8 mouse cellular contexts compared by ENCODE assay signal in genomic region chr11:117877917-117878745, GRCm38 (mm10). TPM values are rescaled to one million over a fixed set of nuclear protein-coding genes. Genes with fewer than 3 reads are reported as not detected.
DNase-seq lines count a peak whose midpoint lies in the region; ATAC-seq and TF ChIP-seq lines count a peak whose summit lies in the region.

No protein-coding gene starts in this region.

- intact Hi-C loops in gastrocnemius, postnatal 36 days (cut with DNase I), result no loop called here

- peaks cover 69% of the 10 kb centered on the region for H3K27me3 ChIP-seq in G1E (ENCODE audit: insufficient read depth, low read length)
- H3K27me3 ChIP-seq in kidney, embryonic 15.5 days, result no peaks in the 10 kb centered on the region
- peaks cover 36% of the 10 kb centered on the region for H3K27me3 ChIP-seq in liver, embryonic 15.5 days
- H3K27me3 ChIP-seq in neural tube, embryonic 14.5 days (ENCODE audit: control insufficient read depth, insufficient read depth, low read length), result no peaks in the 10 kb centered on the region

- H3K27ac ChIP-seq in kidney, embryonic 15.5 days, result peak overlapping the region; percentile 72
- H3K27ac ChIP-seq in liver, embryonic 15.5 days (replicated peaks), result peak overlapping the region; percentile 75
- H3K27ac ChIP-seq in neural tube, embryonic 14.5 days (ENCODE audit: low read depth, low read length), result peak overlapping the region; percentile 49; the same call in 1 of the 2 replicates

- H3K36me3 ChIP-seq in G1E (replicated peaks), result no peaks in the 10 kb centered on the region
- H3K36me3 ChIP-seq in kidney, embryonic 15.5 days, result no peaks in the 10 kb centered on the region
- no peaks in the 10 kb centered on the region for H3K36me3 ChIP-seq in liver, embryonic 15.5 days (replicated peaks)
- no peaks in the 10 kb centered on the region for H3K36me3 ChIP-seq in neural tube, embryonic 14.5 days (ENCODE audit: control insufficient read depth, insufficient read depth, low read length)

- no peak for TF ChIP-seq CTCF in G1E (IDR thresholded peaks at IDR 0.05; ENCODE audit: low read depth, low read length)

- peaks cover 20% of the 10 kb centered on the region for H3K4me1 ChIP-seq in G1E (ENCODE audit: insufficient read depth, low read depth, low read length)
- peaks cover 75% of the 10 kb centered on the region for H3K4me1 ChIP-seq in kidney, embryonic 15.5 days
- peaks cover 46% of the 10 kb centered on the region for H3K4me1 ChIP-seq in liver, embryonic 15.5 days (replicated peaks)
- peaks cover 10% of the 10 kb centered on the region for H3K4me1 ChIP-seq in neural tube, embryonic 14.5 days (ENCODE audit: control insufficient read depth, insufficient read depth, low read length)

- DNase-seq in gastrocnemius, postnatal 10 days, result peak; percentile 59
- DNase-seq in gastrocnemius, postnatal 36 days, result no peak
- peak; percentile 51 for DNase-seq in G1E (ENCODE audit: low spot score)
- DNase-seq in embryo, embryonic 9.5 days (ENCODE audit: extremely low spot score), result no peak

- no peaks in the 10 kb centered on the region for H3K9me3 ChIP-seq in G1E (replicated peaks)
- H3K9me3 ChIP-seq in kidney, embryonic 15.5 days (replicated peaks), result no peaks in the 10 kb centered on the region
- H3K9me3 ChIP-seq in liver, embryonic 15.5 days (replicated peaks), result no peaks in the 10 kb centered on the region
- H3K9me3 ChIP-seq in neural tube, embryonic 14.5 days (ENCODE audit: control insufficient read depth, low read length), result no peaks in the 10 kb centered on the region

- peak overlapping the region; percentile 33 for H3K4me2 ChIP-seq in kidney, embryonic 15.5 days
- peak overlapping the region; percentile 35 for H3K4me2 ChIP-seq in liver, embryonic 15.5 days
- H3K4me2 ChIP-seq in neural tube, embryonic 14.5 days (ENCODE audit: low read depth, low read length), result peak overlapping the region; percentile 34

- peak; percentile 48 for ATAC-seq in G1E (ENCODE audit: extremely low read depth, insufficient number of reproducible peaks, low FRiP score, poor library complexity, severe bottlenecking)
- ATAC-seq in granulocyte monocyte progenitor cell, adult 5-6 weeks (replicated peaks; ENCODE audit: poor library complexity, severe bottlenecking), result peak; percentile 26
- peak; percentile 57 for ATAC-seq in kidney, embryonic 15.5 days (replicated peaks; ENCODE audit: low FRiP score)
- ATAC-seq in liver, embryonic 15.5 days (ENCODE audit: insufficient read depth), result peak; percentile 57
- ATAC-seq in neural tube, embryonic 14.5 days (ENCODE audit: low read depth), result peak; percentile 75

- H3K4me3 ChIP-seq in G1E (ENCODE audit: low read depth, low read length), result no peak overlapping the region
- no peak overlapping the region for H3K4me3 ChIP-seq in kidney, embryonic 15.5 days (replicated peaks)
- H3K4me3 ChIP-seq in liver, embryonic 15.5 days (replicated peaks), result no peak overlapping the region
- H3K4me3 ChIP-seq in neural tube, embryonic 14.5 days (ENCODE audit: low read depth, low read length), result no peak overlapping the region

- H3K9ac ChIP-seq in kidney, embryonic 15.5 days, result 0 out of 2 replicates have a peak overlapping the region, but pooled peaks have one; percentile 21
- no peak overlapping the region for H3K9ac ChIP-seq in liver, embryonic 15.5 days
- no peak overlapping the region for H3K9ac ChIP-seq in neural tube, embryonic 14.5 days (replicated peaks; ENCODE audit: low read depth, low read length)

- WGBS in kidney, embryonic 15.5 days, result 27% methylated on average over 13 of the region's 13 CpGs
- WGBS in liver, embryonic 15.5 days (ENCODE audit: insufficient replicate concordance), result 7% methylated on average over 13 of the region's 13 CpGs
- WGBS in neural tube, embryonic 14.5 days, result 17% methylated on average over 13 of the region's 13 CpGs

RNA-seq across cellular contexts. Expression of gene Tha1, which starts 4.8 kb away (rescaled TPM):
- total RNA-seq in gastrocnemius, postnatal 10 days (2021), result 1 to 10 TPM; 4.7 to 5.6 TPM
- total RNA-seq in gastrocnemius, postnatal 36 days (2021), result 1 to 10 TPM; 4.3 to 5.2 TPM
- not detected in 2 replicates for total RNA-seq in G1E (2014; fragmentation: Nextera tagmentation)
- not detected in 2 replicates for total RNA-seq in G1E (2017)
- not detected in 2 replicates for polyA plus RNA-seq in G1E (2012)
- total RNA-seq in granulocyte monocyte progenitor cell, adult 5-6 weeks (2014; fragmentation: Nextera tagmentation), result 1.2 and 6.5 TPM in 2 replicates
- total RNA-seq in granulocyte monocyte progenitor cell, adult 5-6 weeks (2017), result 0.10 and 2.9 TPM in 2 replicates
- polyA plus RNA-seq in kidney, embryonic 15.5 days (2015; fragmentation: Nextera tagmentation; extraction: Ambion mirVana), result 5.3 TPM in 2 replicates
- polyA plus RNA-seq in liver, embryonic 15.5 days (2015; fragmentation: Nextera tagmentation; extraction: Ambion mirVana), result 1.6 and 1.8 TPM in 2 replicates
- polyA plus RNA-seq in neural tube, embryonic 14.5 days (2014; fragmentation: Nextera tagmentation; extraction: Ambion mirVana), result 3.8 and 4.2 TPM in 2 replicates

RNA-seq across cellular contexts. Expression of gene Tmem235, which starts 17.6 kb away (rescaled TPM):
- total RNA-seq in gastrocnemius, postnatal 10 days (2021), result not detected
- not detected for total RNA-seq in gastrocnemius, postnatal 36 days (2021)
- total RNA-seq in G1E (2014; fragmentation: Nextera tagmentation), result not detected in 2 replicates
- 0.12 TPM in 1 of 2 replicates, not detected in the other for total RNA-seq in G1E (2017)
- polyA plus RNA-seq in G1E (2012), result not detected in 2 replicates
- total RNA-seq in granulocyte monocyte progenitor cell, adult 5-6 weeks (2014; fragmentation: Nextera tagmentation), result not detected in 2 replicates
- total RNA-seq in granulocyte monocyte progenitor cell, adult 5-6 weeks (2017), result not detected in 2 replicates
- polyA plus RNA-seq in kidney, embryonic 15.5 days (2015; fragmentation: Nextera tagmentation; extraction: Ambion mirVana), result not detected in 2 replicates
- not detected in 2 replicates for polyA plus RNA-seq in liver, embryonic 15.5 days (2015; fragmentation: Nextera tagmentation; extraction: Ambion mirVana)
- 0.15 TPM in 1 of 2 replicates, not detected in the other for polyA plus RNA-seq in neural tube, embryonic 14.5 days (2014; fragmentation: Nextera tagmentation; extraction: Ambion mirVana)

RNA-seq across cellular contexts. Expression of gene Birc5, which starts 29.1 kb away (rescaled TPM):
- total RNA-seq in gastrocnemius, postnatal 10 days (2021), result 10 to 100 TPM; 11.4 to 13.2 TPM
- total RNA-seq in gastrocnemius, postnatal 36 days (2021), result under 1 TPM; 0.74 to 0.84 TPM
- total RNA-seq in G1E (2014; fragmentation: Nextera tagmentation), result 82.6 and 131 TPM in 2 replicates
- total RNA-seq in G1E (2017), result 228 and 241 TPM in 2 replicates
- 149 and 184 TPM in 2 replicates for polyA plus RNA-seq in G1E (2012)
- 93.9 and 128 TPM in 2 replicates for total RNA-seq in granulocyte monocyte progenitor cell, adult 5-6 weeks (2014; fragmentation: Nextera tagmentation)
- 200 and 221 TPM in 2 replicates for total RNA-seq in granulocyte monocyte progenitor cell, adult 5-6 weeks (2017)
- polyA plus RNA-seq in kidney, embryonic 15.5 days (2015; fragmentation: Nextera tagmentation; extraction: Ambion mirVana), result 310 and 329 TPM in 2 replicates
- 306 and 347 TPM in 2 replicates for polyA plus RNA-seq in liver, embryonic 15.5 days (2015; fragmentation: Nextera tagmentation; extraction: Ambion mirVana)
- polyA plus RNA-seq in neural tube, embryonic 14.5 days (2014; fragmentation: Nextera tagmentation; extraction: Ambion mirVana), result 14.9 and 26.1 TPM in 2 replicates

RNA-seq across cellular contexts. Expression of gene Tk1, which starts 52.2 kb away (rescaled TPM):
- 10 to 100 TPM; 14.3 to 20.5 TPM for total RNA-seq in gastrocnemius, postnatal 10 days (2021)
- 1 to 10 TPM; 4.5 TPM for total RNA-seq in gastrocnemius, postnatal 36 days (2021)
- 63.5 and 75.8 TPM in 2 replicates for total RNA-seq in G1E (2014; fragmentation: Nextera tagmentation)
- 73.2 and 85.0 TPM in 2 replicates for total RNA-seq in G1E (2017)
- polyA plus RNA-seq in G1E (2012), result 51.3 and 77.0 TPM in 2 replicates
- total RNA-seq in granulocyte monocyte progenitor cell, adult 5-6 weeks (2014; fragmentation: Nextera tagmentation), result 198 and 208 TPM in 2 replicates
- total RNA-seq in granulocyte monocyte progenitor cell, adult 5-6 weeks (2017), result 90.8 and 105 TPM in 2 replicates
- 127 and 128 TPM in 2 replicates for polyA plus RNA-seq in kidney, embryonic 15.5 days (2015; fragmentation: Nextera tagmentation; extraction: Ambion mirVana)
- 136 and 138 TPM in 2 replicates for polyA plus RNA-seq in liver, embryonic 15.5 days (2015; fragmentation: Nextera tagmentation; extraction: Ambion mirVana)
- 6.8 and 12.0 TPM in 2 replicates for polyA plus RNA-seq in neural tube, embryonic 14.5 days (2014; fragmentation: Nextera tagmentation; extraction: Ambion mirVana)

RNA-seq across cellular contexts. Expression of gene Afmid, which starts 52.4 kb away (rescaled TPM):
- total RNA-seq in gastrocnemius, postnatal 10 days (2021), result 1 to 10 TPM; 5.1 to 5.3 TPM
- 1 to 10 TPM; 2.7 to 3.0 TPM for total RNA-seq in gastrocnemius, postnatal 36 days (2021)
- total RNA-seq in G1E (2014; fragmentation: Nextera tagmentation), result 8.1 and 23.0 TPM in 2 replicates
- total RNA-seq in G1E (2017), result 6.4 and 6.9 TPM in 2 replicates
- 3.5 and 3.7 TPM in 2 replicates for polyA plus RNA-seq in G1E (2012)
- 7.5 and 9.0 TPM in 2 replicates for total RNA-seq in granulocyte monocyte progenitor cell, adult 5-6 weeks (2014; fragmentation: Nextera tagmentation)
- 1.4 and 1.9 TPM in 2 replicates for total RNA-seq in granulocyte monocyte progenitor cell, adult 5-6 weeks (2017)
- polyA plus RNA-seq in kidney, embryonic 15.5 days (2015; fragmentation: Nextera tagmentation; extraction: Ambion mirVana), result 3.9 and 6.7 TPM in 2 replicates
- polyA plus RNA-seq in liver, embryonic 15.5 days (2015; fragmentation: Nextera tagmentation; extraction: Ambion mirVana), result 11.8 and 12.0 TPM in 2 replicates
- 5.0 and 6.9 TPM in 2 replicates for polyA plus RNA-seq in neural tube, embryonic 14.5 days (2014; fragmentation: Nextera tagmentation; extraction: Ambion mirVana)

Comparison
In these comparisons a context has a peak if more than half of its experiments do, and no peak if none do; other contexts are left out.
1. DNase-seq: peak in gastrocnemius, postnatal 10 days (single experiment) and G1E (single experiment); none in gastrocnemius, postnatal 36 days (0 of 2) and embryo, embryonic 9.5 days (single experiment).
2. RNA of gene Birc5, which starts 29.1 kb away (total RNA-seq): 82.6 to 241 TPM in G1E and 93.9 to 221 TPM in granulocyte monocyte progenitor cell, adult 5-6 weeks; 11.4 to 13.2 TPM in gastrocnemius, postnatal 10 days and 0.74 to 0.84 TPM in gastrocnemius, postnatal 36 days; every median in the first group is over 4 times any median in the second.
3. Peak in every context shown above with its lines, with median percentiles within 50 percentile points of each other: ATAC-seq, H3K27ac ChIP-seq and H3K4me2 ChIP-seq.